In genomic region chr2:146134275-146134674, GRCm38 (mm10) we compare ENCODE assay signal across 25 mouse cellular contexts.
"Had no signal": no experiment of that assay in that cellular context is flagged by ENCODE, and none has a peak within 500 bp of the region (broad histone marks: within the 10 kb centered on the region; RNA-seq: fewer than 3 reads in every experiment).

No protein-coding gene starts in this region.

- H3K27ac ChIP-seq: gastrocnemius, adult 2 months; hindbrain, embryonic 13.5 days; hindbrain, embryonic 15.5 days; hindbrain, postnatal 0 days; kidney, embryonic 15.5 days; kidney, postnatal 0 days; limb, embryonic 10.5 days; limb, embryonic 12.5 days; liver, embryonic 13.5 days had no signal

- H3K27me3 ChIP-seq: heart, embryonic 12.5 days; hindbrain, embryonic 15.5 days; kidney, embryonic 15.5 days; limb, embryonic 12.5 days; liver, embryonic 13.5 days had no signal

- H3K4me2 ChIP-seq: heart, embryonic 12.5 days; hindbrain, embryonic 13.5 days; hindbrain, embryonic 15.5 days; kidney, embryonic 15.5 days; limb, embryonic 12.5 days; liver, embryonic 11.5 days; liver, embryonic 13.5 days had no signal

- H3K36me3 ChIP-seq: heart, embryonic 12.5 days; hindbrain, embryonic 13.5 days; hindbrain, embryonic 15.5 days; kidney, embryonic 15.5 days; limb, embryonic 10.5 days; limb, embryonic 12.5 days; liver, embryonic 13.5 days had no signal

- ATAC-seq: hindbrain, postnatal 0 days; intestine, embryonic 16.5 days had no signal

- H3K9ac ChIP-seq: heart, embryonic 12.5 days; hindbrain, embryonic 13.5 days; hindbrain, embryonic 15.5 days; kidney, embryonic 15.5 days; limb, embryonic 12.5 days; liver, embryonic 13.5 days had no signal

- H3K9me3 ChIP-seq: hindbrain, embryonic 13.5 days; hindbrain, embryonic 15.5 days; kidney, embryonic 15.5 days; limb, embryonic 10.5 days; liver, embryonic 13.5 days had no signal

- DNase-seq: gastrocnemius, adult 2 months; gastrocnemius, postnatal 10 days; gastrocnemius, postnatal 25 days; heart, adult 18-20 months; heart, postnatal 10 days; heart, postnatal 36 days; kidney, adult 11 months; kidney, adult 2 months; kidney, adult 9 months; kidney, postnatal 14 days; kidney, postnatal 36 days; layer of hippocampus, adult 9-11 months; layer of hippocampus, postnatal 36 days; liver; liver, embryonic 13.5 days had no signal

- H3K4me3 ChIP-seq: gastrocnemius, adult 2 months; heart, embryonic 12.5 days; hindbrain, embryonic 13.5 days; hindbrain, embryonic 15.5 days; kidney, embryonic 15.5 days; limb, embryonic 10.5 days; limb, embryonic 12.5 days; liver, embryonic 13.5 days had no signal

- H3K4me1 ChIP-seq: heart, embryonic 12.5 days; hindbrain, embryonic 13.5 days; hindbrain, embryonic 15.5 days; kidney, embryonic 15.5 days; limb, embryonic 10.5 days; limb, embryonic 12.5 days; liver, embryonic 13.5 days had no signal
